In the genomic region with DNA sequence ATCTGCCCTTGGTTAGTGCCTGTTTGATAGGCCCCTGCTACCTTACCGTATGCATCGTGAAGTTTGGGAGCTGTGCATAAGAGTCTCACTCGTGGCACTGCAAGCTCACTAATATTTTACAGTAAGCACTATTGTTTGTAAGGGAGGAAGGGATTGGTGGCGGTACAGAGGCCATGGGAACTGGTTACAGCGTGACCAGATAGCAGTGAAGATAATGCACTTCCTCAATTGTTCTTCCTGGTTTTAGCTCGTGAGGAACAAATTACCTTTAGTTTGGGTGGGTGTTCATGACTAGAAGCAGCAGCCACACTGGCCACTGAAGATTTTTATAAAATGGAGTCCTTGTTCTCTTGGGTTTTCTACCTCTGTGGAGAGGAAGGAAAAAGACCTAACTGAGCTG, we compare ENCODE assay signal across 27 mouse cellular contexts. TPM values are rescaled to one million over a fixed set of nuclear protein-coding genes. Genes with fewer than 3 reads are reported as not detected.
DNase-seq lines count a peak whose midpoint lies in the region; ATAC-seq and TF ChIP-seq lines count a peak whose summit lies in the region.
"Had no signal": no experiment of that assay in that cellular context is flagged by ENCODE, and none has a peak within 500 bp of the region (broad histone marks: within the 10 kb centered on the region; RNA-seq: fewer than 3 reads in every experiment).

No protein-coding gene starts in this region.

- no peak overlapping the region for H3K4me2 ChIP-seq in midbrain, embryonic 15.5 days
- H3K4me2 ChIP-seq: embryonic facial prominence, embryonic 15.5 days; forebrain, embryonic 12.5 days; hindbrain, embryonic 13.5 days; midbrain, embryonic 11.5 days; neural tube, embryonic 12.5 days had no signal

- WGBS in midbrain, embryonic 15.5 days = 85% methylated on average over 6 of the region's 6 CpGs

- H3K27me3 ChIP-seq in midbrain, embryonic 15.5 days (replicated peaks) = no peaks in the 10 kb centered on the region
- H3K27me3 ChIP-seq: embryonic facial prominence, embryonic 15.5 days; forebrain, embryonic 12.5 days; hindbrain, embryonic 13.5 days; neural tube, embryonic 12.5 days had no signal

- no peak overlapping the region for H3K4me3 ChIP-seq in layer of hippocampus, adult 2 months
- H3K4me3 ChIP-seq in midbrain, embryonic 15.5 days = no peak overlapping the region
- H3K4me3 ChIP-seq: embryonic facial prominence, embryonic 10.5 days; embryonic facial prominence, embryonic 15.5 days; forebrain, embryonic 12.5 days; hindbrain, embryonic 13.5 days; myocyte; neural tube, embryonic 12.5 days had no signal

- no peak overlapping the region for H3K9ac ChIP-seq in midbrain, embryonic 15.5 days
- H3K9ac ChIP-seq: embryonic facial prominence, embryonic 15.5 days; forebrain, embryonic 12.5 days; forebrain, postnatal 0 days; hindbrain, embryonic 13.5 days; liver, embryonic 14.5 days; neural tube, embryonic 12.5 days had no signal

- peaks cover 7% of the 10 kb centered on the region for H3K4me1 ChIP-seq in midbrain, embryonic 15.5 days
- H3K4me1 ChIP-seq: embryonic facial prominence, embryonic 15.5 days had no signal

- 0 out of 2 replicates have a peak overlapping the region, but pooled peaks have one; percentile 48 for H3K27ac ChIP-seq in layer of hippocampus, adult 2 months
- no peak overlapping the region for H3K27ac ChIP-seq in midbrain, embryonic 15.5 days
- H3K27ac ChIP-seq: embryonic facial prominence, embryonic 10.5 days; embryonic facial prominence, embryonic 15.5 days; liver, embryonic 14.5 days; neural tube, embryonic 12.5 days had no signal

- H3K36me3 ChIP-seq in midbrain, embryonic 15.5 days (replicated peaks) = 0 out of 2 replicates have a peak, but pooled peaks cover 3% of the 10 kb centered on the region
- H3K36me3 ChIP-seq: embryonic facial prominence, embryonic 10.5 days; forebrain, embryonic 12.5 days had no signal

- intact Hi-C loops in heart, postnatal 10 days (cut with DNase I) = loop anchor here (5.0 kb wide), 1 partner anchor 328 kb away; no protein-coding TSS in a partner anchor

- no peaks in the 10 kb centered on the region for H3K9me3 ChIP-seq in midbrain, embryonic 15.5 days
- H3K9me3 ChIP-seq: embryonic facial prominence, embryonic 10.5 days; embryonic facial prominence, embryonic 15.5 days; forebrain, embryonic 12.5 days; hindbrain, embryonic 13.5 days; neural tube, embryonic 12.5 days had no signal

- DNase-seq in heart, adult 11 months = peak; percentile 81
- DNase-seq in heart, postnatal 10 days = no peak
- no peak for DNase-seq in layer of hippocampus, adult 2 months (ENCODE audit: low spot score in 2 of 2)
- no peak for DNase-seq in layer of hippocampus, adult 11-12 months (ENCODE audit: low spot score)
- DNase-seq in urinary bladder, postnatal 10 days (ENCODE audit: low spot score) = no peak
- DNase-seq: adrenal gland, postnatal 25 days; cerebellum, adult 2 months; cerebellum, postnatal 14 days; forebrain, postnatal 0 days; kidney, adult 8-10 months; left cerebral cortex, postnatal 4 days; lung, adult 2 months; lung, postnatal 10 days; right cerebral cortex, postnatal 4 days; thymus, adult 2 months; thymus, postnatal 4 days had no signal

- no peak for TF ChIP-seq CTCF in layer of hippocampus, adult 2 months (conservative IDR thresholded peaks at IDR 0.05)

- ATAC-seq in granulocyte monocyte progenitor cell, adult 5-6 weeks (replicated peaks; ENCODE audit: poor library complexity, severe bottlenecking) = peak; percentile 82
- no peak for ATAC-seq in midbrain, embryonic 15.5 days (replicated peaks)
- ATAC-seq: forebrain, postnatal 0 days; intestine, embryonic 16.5 days had no signal

RNA-seq across cellular contexts. Expression of a gene that starts 43.2 kb away (rescaled TPM):
- total RNA-seq in heart, postnatal 10 days (2021) = 10 to 100 TPM; 16.9 to 18.9 TPM
- total RNA-seq in layer of hippocampus, adult 2 months (2021) = 10 to 100 TPM; 22.8 to 23.2 TPM
- total RNA-seq in granulocyte monocyte progenitor cell, adult 5-6 weeks (2014; fragmentation: Nextera tagmentation) = 23.5 and 30.1 TPM in 2 replicates
- total RNA-seq in granulocyte monocyte progenitor cell, adult 5-6 weeks (2017) = 15.3 and 20.0 TPM in 2 replicates
- polyA plus RNA-seq in midbrain, embryonic 15.5 days (2015; fragmentation: Nextera tagmentation; extraction: Ambion mirVana) = 24.9 and 26.2 TPM in 2 replicates
